Mouse (Mus musculus) megakaryocyte progenitor cell, adult 5-6 weeks (primary cell): ENCODE results near the gene Omd. TPM values are rescaled to one million over a fixed set of nuclear protein-coding genes. Genes with fewer than 3 reads are reported as not detected.
"Not testable (repeated sequence)": the region's sequence is repeated elsewhere in the genome, so short reads cannot be mapped to it uniquely, and the experiment has no call there.

ENCODE experiments used
- ATAC-seq: replicated peaks from 2 replicates; pipeline ENCODE4 v1.8.0; 2016; ENCODE audit warnings: mild to moderate bottlenecking, moderate TSS enrichment, inconsistent platforms; ENCODE audit not compliant: poor library complexity
- total RNA-seq, 2 experiments: library from RNA; stranded (forward) in 1 of 2; stranded (reverse) in 1 of 2; fragments of 157-497, 149-512 nt in 1 of 2; fragments of 200-1000 nt in 1 of 2; gene quantifications; 2 replicates each; pipeline versions ENCODE4 v1.2.3 to v1.2.4; 2015 to 2017

Omd gene
- total RNA-seq (2015) (not detected in 2 replicates), total RNA-seq (2017) (0.04 TPM in 1 of 2 replicates, not detected in the other)

DNA sequence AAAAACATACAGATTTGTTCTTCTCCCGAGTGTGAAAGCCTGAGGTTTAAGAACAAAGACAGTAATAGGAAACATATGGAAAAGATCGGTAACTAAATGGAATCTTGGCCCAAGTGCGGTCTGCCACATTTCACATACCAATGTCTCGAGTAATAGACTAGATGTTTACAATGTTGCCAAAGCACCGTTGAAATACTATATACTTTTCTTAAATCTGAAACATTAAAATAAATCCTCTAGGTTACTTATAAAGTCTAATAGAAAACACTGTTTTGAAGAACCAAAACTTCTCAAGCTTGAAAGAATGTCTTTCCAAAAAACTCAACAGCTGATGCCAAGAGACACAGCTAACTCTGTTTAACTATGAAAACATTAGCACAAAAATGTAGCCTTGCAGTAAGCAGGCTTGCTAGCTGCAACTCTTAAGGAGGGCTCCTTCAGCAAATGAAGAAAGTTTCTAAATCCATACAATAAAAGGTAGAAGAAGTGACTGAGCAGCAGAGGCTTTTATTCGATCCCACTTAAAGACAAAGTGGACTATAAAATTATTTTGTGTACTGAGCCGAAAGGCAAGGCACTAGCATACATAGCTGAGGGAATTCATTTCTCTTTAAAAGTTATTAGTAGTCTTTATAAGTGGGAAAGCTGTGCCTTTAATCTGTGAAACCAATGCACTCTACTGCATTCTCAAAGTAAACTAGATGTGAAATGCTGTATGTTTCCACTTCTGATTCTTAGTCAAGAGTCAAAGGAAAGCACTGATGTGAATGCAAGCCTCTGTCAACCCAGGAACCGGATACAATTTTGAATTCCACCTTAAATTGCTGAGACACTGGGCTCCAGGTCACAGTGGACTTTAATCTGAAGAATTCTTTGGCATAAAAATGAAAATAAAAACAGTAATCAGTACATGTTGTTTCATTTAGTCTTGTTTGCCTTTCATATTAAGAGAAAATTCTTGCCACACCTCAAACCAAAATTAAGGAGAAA, at the start of gene Omd:
Omd (plus strand) TSS at position 922 of the 990 bp plus-strand sequence.
- no peak for ATAC-seq

DNA sequence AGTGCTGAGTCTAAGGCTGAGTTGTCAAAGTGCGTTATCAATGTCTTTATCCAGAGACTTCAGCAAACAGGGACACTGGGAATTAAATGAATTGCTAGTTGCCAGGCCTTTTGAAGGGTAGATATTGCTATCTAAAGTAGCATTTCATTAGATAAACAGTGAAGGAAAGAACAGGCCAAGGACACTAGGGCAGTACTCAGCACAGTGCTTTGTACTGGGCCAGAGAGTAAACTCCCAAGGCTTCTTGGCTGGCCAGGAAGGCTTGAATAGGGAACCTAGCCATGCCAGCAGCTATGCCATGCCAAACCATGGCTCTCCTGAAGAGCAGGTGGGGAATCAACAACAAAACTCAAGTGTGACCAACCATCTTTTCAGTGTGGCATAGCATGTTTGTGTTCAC, 45.3 kb upstream of the Omd start:
- no peak for ATAC-seq

GRCm38 (mm10) chr13:49538693-49539092, 43.6 kb upstream of the Omd start:
- no peak for ATAC-seq

GRCm38 (mm10) chr13:49544279-49544678, 38.0 kb upstream of the Omd start, which contains the start of gene Aspn:
TSS of gene Aspn (plus strand) at chr13:49544443.
- no peak for ATAC-seq

- ATAC-seq = no peak
These were observed 36.6 kb upstream of the Omd start for GRCm38 (mm10) chr13:49545646-49546045.

DNA sequence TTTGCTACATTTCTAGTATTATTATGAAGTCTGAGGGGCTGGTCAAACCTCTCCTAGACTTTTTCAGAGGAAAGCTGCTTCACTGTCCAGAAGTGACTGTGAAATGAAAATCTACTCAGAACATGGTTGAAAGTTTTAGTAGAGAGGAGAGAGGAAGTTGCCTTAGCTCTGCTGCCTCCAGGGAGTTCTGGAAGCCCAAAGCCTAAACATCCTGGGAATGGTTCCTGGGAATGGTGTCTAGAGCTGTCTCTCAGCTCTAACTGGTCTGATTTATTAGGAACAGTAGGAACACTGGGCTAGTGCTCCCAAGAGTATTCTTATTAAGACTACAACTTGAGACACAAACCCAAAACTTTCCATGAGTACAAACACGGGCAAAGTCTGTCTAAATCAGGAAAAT, 35.7 kb upstream of the Omd start:
- ATAC-seq = no peak

GRCm38 (mm10) chr13:49547563-49548150, 34.6 kb upstream of the Omd start:
- ATAC-seq = no peak

DNA sequence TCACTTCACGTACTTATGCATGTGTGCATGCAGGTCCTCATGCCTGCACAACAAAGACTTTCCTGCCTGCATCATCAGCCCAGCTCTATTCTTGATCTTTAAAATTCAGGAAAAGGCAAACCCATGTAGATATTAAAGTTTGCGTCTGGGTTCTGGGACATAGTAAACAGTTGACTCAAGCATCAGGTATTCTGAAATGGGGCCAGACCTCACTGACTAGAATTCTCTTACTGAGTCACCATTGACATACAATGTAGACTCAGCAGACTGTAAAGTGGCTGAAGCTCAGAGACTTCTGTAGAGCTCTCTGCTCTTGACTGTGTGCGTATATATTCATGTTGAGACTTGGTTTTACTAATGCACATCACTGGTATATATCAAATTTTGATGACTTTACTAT, 32.6 kb upstream of the Omd start:
- no peak for ATAC-seq

DNA sequence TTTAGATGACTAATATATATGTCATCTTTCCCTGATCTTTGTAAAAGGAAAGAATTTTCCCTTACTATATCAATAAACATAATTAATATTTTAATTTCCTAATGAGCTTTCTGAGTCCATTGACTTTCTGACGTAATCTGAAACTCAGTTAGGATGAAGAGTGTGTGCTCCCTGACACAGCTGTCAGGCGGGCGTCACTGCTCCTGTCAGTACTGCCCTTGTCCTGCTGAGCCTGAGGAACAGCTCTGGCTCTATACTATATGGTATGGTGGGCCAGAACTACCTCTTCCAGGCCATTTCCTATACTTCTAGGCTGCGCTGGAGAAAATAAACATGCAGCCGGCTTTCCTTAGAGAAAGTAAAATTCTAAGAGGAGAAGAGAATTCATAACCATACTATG, 27.7 kb upstream of the Omd start:
- no peak for ATAC-seq

- ATAC-seq = no peak
These were observed 26.1 kb upstream of the Omd start for GRCm38 (mm10) chr13:49556203-49556602.

GRCm38 (mm10) chr13:49556924-49557323, 25.3 kb upstream of the Omd start:
- ATAC-seq = no peak

DNA sequence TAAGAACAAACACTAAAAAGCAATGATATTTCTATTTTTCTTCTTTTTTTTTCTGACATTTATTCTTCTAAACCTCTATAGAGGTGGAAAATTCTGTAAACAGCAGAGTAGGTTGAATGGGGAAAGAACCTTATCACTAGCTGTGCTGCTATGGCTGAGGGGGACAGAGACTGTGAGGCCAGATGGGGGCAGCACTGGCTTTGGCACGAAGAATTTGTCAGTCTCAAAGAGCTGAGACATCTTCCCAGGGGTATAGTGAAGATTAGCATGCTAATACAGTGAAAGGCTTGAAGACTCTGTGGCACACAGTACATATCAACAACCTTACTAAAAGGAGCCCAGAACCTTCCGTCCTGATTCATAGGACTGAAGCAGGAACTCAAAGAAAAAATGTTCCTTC, 23.1 kb upstream of the Omd start:
- ATAC-seq = peak; percentile 81

DNA sequence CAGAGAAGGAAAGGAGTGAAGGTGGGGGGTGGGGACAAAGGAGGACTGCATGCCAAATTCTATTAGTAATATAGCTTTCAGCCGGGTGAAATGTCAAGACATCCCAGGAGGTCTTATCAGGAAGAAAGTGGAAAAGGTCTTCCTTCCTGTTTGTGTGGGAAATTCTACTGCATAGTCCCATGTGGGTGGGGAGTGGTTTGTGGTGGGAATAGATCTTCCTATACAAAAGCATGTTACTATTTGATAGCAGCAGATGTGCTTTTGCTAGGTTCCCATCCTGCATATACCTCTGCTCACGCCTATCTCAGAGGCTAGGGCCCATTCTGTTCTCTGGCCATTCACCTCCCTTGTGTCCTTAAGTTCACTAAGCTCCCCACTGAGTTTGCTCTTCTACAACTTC, 21.4 kb upstream of the Omd start:
- ATAC-seq = peak; percentile 71

GRCm38 (mm10) chr13:49564347-49564746, 17.9 kb upstream of the Omd start:
- ATAC-seq = peak; percentile 50

GRCm38 (mm10) chr13:49570371-49570770, 11.9 kb upstream of the Omd start:
- ATAC-seq = no peak; the same call in 1 of the 2 replicates

- ATAC-seq = peak; percentile 87
These were observed 10.8 kb upstream of the Omd start for GRCm38 (mm10) chr13:49571418-49571817.

DNA sequence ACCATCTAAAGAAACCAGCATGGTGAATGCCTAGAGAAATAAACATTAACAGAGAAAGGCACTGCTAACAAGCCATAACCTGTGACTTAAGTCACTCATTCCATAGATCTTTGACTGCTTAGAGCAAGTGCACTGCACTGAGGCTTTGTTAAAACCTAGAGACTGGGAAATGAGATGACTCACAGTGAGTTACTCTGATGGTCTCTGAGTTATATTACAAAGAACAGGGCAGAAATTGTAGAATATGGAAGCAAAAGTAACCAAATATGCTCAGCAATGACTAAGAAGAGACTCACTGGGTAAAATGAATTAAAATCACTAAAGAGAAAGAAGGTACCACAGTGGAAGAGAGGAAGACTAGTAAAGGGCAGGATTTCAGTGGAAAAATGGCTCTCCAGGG, 1.6 kb downstream of the Omd start:
- ATAC-seq = no peak

GRCm38 (mm10) chr13:49584307-49585005, 2.2 kb downstream of the Omd start:
- ATAC-seq = no peak

DNA sequence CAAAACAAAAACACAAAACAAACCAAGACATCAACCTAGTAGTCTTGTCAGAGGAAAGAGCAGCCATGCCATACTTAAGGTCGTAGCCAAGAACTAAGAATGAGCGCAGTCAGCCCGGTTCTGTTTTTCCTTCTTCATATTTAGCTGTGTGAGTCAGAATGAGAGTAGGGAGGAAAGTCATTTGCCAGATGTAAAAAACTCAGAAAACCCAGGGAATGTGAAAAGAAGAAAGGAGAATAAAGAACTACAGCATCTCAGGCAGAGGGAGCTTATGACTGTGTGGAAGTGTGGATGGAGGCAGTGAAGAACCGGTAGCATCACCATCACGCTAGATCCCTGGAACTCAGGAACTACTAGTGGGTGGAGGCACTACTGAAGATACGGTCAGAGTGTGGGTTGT, 3.8 kb downstream of the Omd start:
- ATAC-seq = no peak

DNA sequence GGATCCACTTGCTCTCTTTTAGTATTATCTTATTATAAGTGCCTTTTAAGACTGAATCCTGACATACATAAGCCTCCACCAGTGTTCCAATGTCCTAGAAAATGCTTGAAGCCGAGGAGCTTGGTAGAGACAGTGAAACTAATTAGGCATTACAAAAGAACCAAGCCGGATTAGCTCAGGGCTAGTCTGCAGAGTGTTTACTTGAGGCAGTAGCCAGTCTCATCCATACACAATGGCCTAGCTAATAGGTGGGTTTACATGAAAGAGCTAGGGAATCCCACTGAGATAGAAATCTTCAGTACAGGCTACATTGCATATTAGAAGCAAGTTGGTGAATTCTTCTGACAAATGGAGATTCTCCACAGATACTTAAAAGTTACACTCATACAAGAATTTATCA, 20.3 kb downstream of the Omd start:
- ATAC-seq = not testable (repeated sequence)

GRCm38 (mm10) chr13:49603603-49604002, 21.3 kb downstream of the Omd start:
- no peak for ATAC-seq
